Mouse (Mus musculus) right cerebral cortex, adult 18-20 months (tissue): Measurements from ENCODE around the gene Gsk3b.
A peak's percentile ranks its signal among the peaks of the same experiment; 100 is the strongest.
"Not testable (repeated sequence)": the region's sequence is repeated elsewhere in the genome, so short reads cannot be mapped to it uniquely, and the experiment has no call there.

Experiments used
- DNase-seq: peaks from one replicate; pipeline ENCODE4 v3.0.0; 2022; ENCODE audit warnings: mixed read lengths

The Gsk3b gene

GRCm38 (mm10) chr16:38191460-38191859 lies 102.7 kb downstream of the Gsk3b start:
- DNase-seq = no peak

- DNase-seq = peak; percentile 32
These were observed 103.8 kb downstream of the Gsk3b start for GRCm38 (mm10) chr16:38192640-38193039.

GRCm38 (mm10) chr16:38197299-38197698 lies 108.5 kb downstream of the Gsk3b start:
- DNase-seq = peak; percentile 73

GRCm38 (mm10) chr16:38205272-38205671 lies 116.5 kb downstream of the Gsk3b start:
- DNase-seq = no peak

GRCm38 (mm10) chr16:38222491-38222890 lies 133.7 kb downstream of the Gsk3b start:
- not testable (repeated sequence) for DNase-seq

GRCm38 (mm10) chr16:38236936-38237585 lies 148.3 kb downstream of the Gsk3b start:
- DNase-seq = no peak

GRCm38 (mm10) chr16:38239729-38240128 lies 150.9 kb downstream of the Gsk3b start:
- DNase-seq = peak; percentile 28

GRCm38 (mm10) chr16:38240167-38240566 lies 151.4 kb downstream of the Gsk3b start:
- DNase-seq = no peak

GRCm38 (mm10) chr16:38244111-38244510 lies 155.3 kb downstream of the Gsk3b start:
- no peak for DNase-seq

GRCm38 (mm10) chr16:38245379-38245778 lies 156.6 kb downstream of the Gsk3b start:
- DNase-seq = no peak

- DNase-seq = no peak
These were observed 157.2 kb downstream of the Gsk3b start for GRCm38 (mm10) chr16:38245849-38246585.

- no peak for DNase-seq
These were observed 159.6 kb downstream of the Gsk3b start for GRCm38 (mm10) chr16:38248331-38248961.

- DNase-seq = no peak
These were observed 161.7 kb downstream of the Gsk3b start for GRCm38 (mm10) chr16:38250467-38250866.

- DNase-seq = no peak
These were observed 165.2 kb downstream of the Gsk3b start for GRCm38 (mm10) chr16:38254001-38254400.

- no peak for DNase-seq
These were observed 166.3 kb downstream of the Gsk3b start for GRCm38 (mm10) chr16:38255107-38255506.

- no peak for DNase-seq
These were observed 167.1 kb downstream of the Gsk3b start for GRCm38 (mm10) chr16:38255927-38256326.

- DNase-seq = no peak
These were observed 182.8 kb downstream of the Gsk3b start for GRCm38 (mm10) chr16:38271601-38272000.

- DNase-seq = no peak
These were observed 183.7 kb downstream of the Gsk3b start for GRCm38 (mm10) chr16:38272483-38272882.

GRCm38 (mm10) chr16:38274737-38275136 lies 185.9 kb downstream of the Gsk3b start:
- DNase-seq = no peak

GRCm38 (mm10) chr16:38279794-38280193 lies 191.0 kb downstream of the Gsk3b start:
- no peak for DNase-seq

GRCm38 (mm10) chr16:38280951-38281350 lies 192.2 kb downstream of the Gsk3b start:
- DNase-seq = no peak

- DNase-seq = no peak
These were observed 193.9 kb downstream of the Gsk3b start for GRCm38 (mm10) chr16:38282559-38283160.

- DNase-seq = no peak
These were observed 194.5 kb downstream of the Gsk3b start for GRCm38 (mm10) chr16:38283300-38283699.

- no peak for DNase-seq
These were observed 197.0 kb downstream of the Gsk3b start for GRCm38 (mm10) chr16:38285801-38286200.
